Comparison of ENCODE assay signal across 8 mouse cellular contexts in the genomic region with DNA sequence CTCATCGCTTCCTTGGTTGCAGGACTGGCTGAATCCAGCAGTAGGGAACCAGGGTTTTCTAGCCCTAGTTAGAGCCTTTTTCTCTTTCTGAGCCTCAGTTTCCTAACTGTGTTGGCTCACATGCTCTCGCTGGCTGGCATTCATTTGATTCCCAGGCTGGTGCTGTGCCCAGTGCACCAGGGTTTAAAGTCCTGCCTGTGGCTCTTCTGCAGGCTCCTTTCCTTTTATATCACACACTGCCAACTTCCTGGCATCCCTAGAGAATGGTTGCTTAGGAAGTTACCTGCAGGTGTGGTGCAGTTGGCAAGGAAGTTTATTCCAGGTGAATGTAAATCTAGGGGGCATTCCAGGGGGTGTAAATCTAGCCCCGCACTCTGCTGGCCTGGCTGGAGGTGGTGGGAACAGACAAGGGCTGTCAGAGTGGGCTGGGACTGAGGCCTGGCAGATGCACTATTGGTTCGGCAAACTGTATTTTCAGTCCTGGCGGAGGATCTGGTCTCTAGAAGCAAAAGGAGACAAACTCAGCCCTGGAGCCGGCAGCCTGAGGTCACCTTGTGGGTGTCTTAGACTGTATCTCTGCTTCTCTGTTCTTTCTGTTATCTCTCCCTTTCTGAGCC. TPM values are rescaled to one million over a fixed set of nuclear protein-coding genes. Genes with fewer than 3 reads are reported as not detected.
DNase-seq lines count a peak whose midpoint lies in the region; ATAC-seq and TF ChIP-seq lines count a peak whose summit lies in the region.

No protein-coding gene starts in this region.

- H3K36me3 ChIP-seq in hindbrain, embryonic 16.5 days (ENCODE audit: control insufficient read depth, insufficient read depth, low read length) = peaks cover 5% of the 10 kb centered on the region
- H3K36me3 ChIP-seq in liver, embryonic 16.5 days (ENCODE audit: control insufficient read depth, insufficient read depth) = no peaks in the 10 kb centered on the region; the same call in 1 of the 2 replicates

- peak overlapping the region; percentile 55 for H3K9ac ChIP-seq in hindbrain, embryonic 16.5 days (ENCODE audit: low read depth, low read length)
- H3K9ac ChIP-seq in liver, embryonic 16.5 days (ENCODE audit: low read depth, low read length) = peak overlapping the region; percentile 30; the same call in 1 of the 2 replicates

- peak overlapping the region; percentile 89 for H3K4me2 ChIP-seq in hindbrain, embryonic 16.5 days (ENCODE audit: low read length)
- peak overlapping the region; percentile 94 for H3K4me2 ChIP-seq in liver, embryonic 16.5 days (ENCODE audit: low read depth, low read length)

- WGBS in hindbrain, embryonic 16.5 days = 69% methylated on average over 6 of the region's 6 CpGs
- WGBS in liver, embryonic 16.5 days (ENCODE audit: insufficient replicate concordance) = 51% methylated on average over 6 of the region's 6 CpGs

- H3K4me1 ChIP-seq in cortical plate, adult 2 months (ENCODE audit: control insufficient read depth, insufficient read depth, low read length) = no peaks in the 10 kb centered on the region; the same call in none of the 2 replicates
- peaks cover 14% of the 10 kb centered on the region for H3K4me1 ChIP-seq in hindbrain, embryonic 16.5 days (ENCODE audit: control insufficient read depth, insufficient read depth, low read depth, low read length)
- H3K4me1 ChIP-seq in liver, embryonic 16.5 days (ENCODE audit: control insufficient read depth, low read depth, low read length) = peaks cover 16% of the 10 kb centered on the region

- peak overlapping the region; percentile 91; the same call in 1 of the 2 replicates for H3K4me3 ChIP-seq in cortical plate, adult 2 months (ENCODE audit: insufficient read depth, low read length)
- H3K4me3 ChIP-seq in hindbrain, embryonic 16.5 days (ENCODE audit: low read length) = peak overlapping the region; percentile 70
- peak overlapping the region; percentile 82 for H3K4me3 ChIP-seq in liver, embryonic 16.5 days (ENCODE audit: low read depth, low read length)

- no peak for DNase-seq in frontal cortex, postnatal 36 days (ENCODE audit: low spot score in 2 of 2)
- DNase-seq in left cerebral cortex, postnatal 10 days (ENCODE audit: extremely low spot score in 1 of 2, low spot score in 2 of 2) = no peak
- DNase-seq in thymus, postnatal 10 days (ENCODE audit: low spot score in 2 of 2) = no peak
- no peak for DNase-seq in testis, postnatal 10 days (ENCODE audit: low spot score)

- intact Hi-C loops in left cerebral cortex, postnatal 10 days (cut with DNase I) = no loop called here

- no peak for TF ChIP-seq POLR2A in cortical plate, adult 2 months (IDR thresholded peaks at IDR 0.05; ENCODE audit: extremely low read depth, insufficient read depth, low read length)

- TF ChIP-seq CTCF in cortical plate, adult 2 months (IDR thresholded peaks at IDR 0.05; ENCODE audit: extremely low read depth, insufficient read depth, low read length) = no peak

- H3K9me3 ChIP-seq in hindbrain, embryonic 16.5 days (ENCODE audit: control insufficient read depth, low read length) = no peaks in the 10 kb centered on the region
- H3K9me3 ChIP-seq in liver, embryonic 16.5 days (replicated peaks; ENCODE audit: control insufficient read depth, low read length) = no peaks in the 10 kb centered on the region

- ATAC-seq in frontal cortex, adult (ENCODE audit: low TSS enrichment) = peak; percentile 39
- ATAC-seq in hindbrain, embryonic 16.5 days = peak; percentile 51
- peak; percentile 1; the same call in 1 of the 2 replicates for ATAC-seq in liver, embryonic 16.5 days (ENCODE audit: low read depth)

- no peak overlapping the region for H3K27ac ChIP-seq in cortical plate, adult 2 months (ENCODE audit: insufficient read depth, low read length)
- H3K27ac ChIP-seq in hindbrain, embryonic 16.5 days (ENCODE audit: low read depth, low read length) = peak overlapping the region; percentile 9
- no peak overlapping the region for H3K27ac ChIP-seq in liver, embryonic 16.5 days (ENCODE audit: low read length)

- no peaks in the 10 kb centered on the region for H3K27me3 ChIP-seq in hindbrain, embryonic 16.5 days (replicated peaks; ENCODE audit: control insufficient read depth, insufficient read depth, low read length)
- no peaks in the 10 kb centered on the region for H3K27me3 ChIP-seq in liver, embryonic 16.5 days (ENCODE audit: control insufficient read depth, insufficient read depth, low read depth, low read length)

RNA-seq across cellular contexts. Expression of a gene that starts 0.6 kb away (rescaled TPM):
- 49.4 and 51.7 TPM in 2 replicates for polyA plus RNA-seq in cortical plate, adult 2 months (2012; rRNA removed)
- 34.6 and 45.4 TPM in 2 replicates for polyA plus RNA-seq in hindbrain, embryonic 16.5 days (2015; fragmentation: Nextera tagmentation; extraction: Ambion mirVana)
- polyA plus RNA-seq in liver, embryonic 16.5 days (2015; fragmentation: Nextera tagmentation; extraction: Ambion mirVana) = 20.5 and 26.0 TPM in 2 replicates
- total RNA-seq in left cerebral cortex, postnatal 10 days (2021) = 10 to 100 TPM; 21.1 to 22.0 TPM

Comparison
In these comparisons a context has a peak if more than half of its experiments do, and no peak if none do; other contexts are left out.
1. ATAC-seq: peak in every context shown above with its lines; median percentile 51 in hindbrain, embryonic 16.5 days; 39 in frontal cortex, adult; 1 in liver, embryonic 16.5 days.